Mouse (Mus musculus): Measurements from ENCODE around the gene Stap2. TPM values are rescaled to one million over a fixed set of nuclear protein-coding genes. Genes with fewer than 3 reads are reported as not detected.

Stap2 gene
- polyA plus RNA-seq, 1 experiment from 2014 or later: 18.3 TPM

- Histone ChIP-seq H3K36me3 (no peaks in the 10 kb centered on the region), H3K4me2 (peak overlapping the region; percentile 68), H3K4me3 (peak overlapping the region; percentile 44), H3K9ac (0 out of 2 replicates have a peak overlapping the region, but pooled peaks have one; percentile 15), H3K27ac (0 out of 2 replicates have a peak overlapping the region, but pooled peaks have one; percentile 8), H3K27me3 (peaks cover 12% of the 10 kb centered on the region), H3K9me3 (no peaks in the 10 kb centered on the region), H3K4me1 (peaks cover 31% of the 10 kb centered on the region)
- ATAC-seq (ENCODE audit: borderline replicate concordance, extremely low read depth, low FRiP score, low TSS enrichment): 0 out of 2 replicates have a peak, but pooled peaks have one; percentile 20
- WGBS: 3% methylated on average over 25 of the region's 26 CpGs
Measured at GRCm38 (mm10) chr17:55956129-55956528, 49.3 kb downstream of the Stap2 start.

GRCm38 (mm10) chr17:55954229-55954628 lies 51.2 kb downstream of the Stap2 start:
- H3K27me3 ChIP-seq: peaks cover 12% of the 10 kb centered on the region
- no peak for ATAC-seq (ENCODE audit: borderline replicate concordance, extremely low read depth, low FRiP score, low TSS enrichment)
- WGBS: 34% methylated on average over 16 of the region's 16 CpGs

GRCm38 (mm10) chr17:55953751-55954150 lies 51.6 kb downstream of the Stap2 start:
- Histone ChIP-seq H3K4me2 (no peak overlapping the region), H3K27ac (no peak overlapping the region), H3K36me3 (no peaks in the 10 kb centered on the region), H3K9me3 (no peaks in the 10 kb centered on the region), H3K4me3 (no peak overlapping the region), H3K27me3 (peaks cover 12% of the 10 kb centered on the region), H3K9ac (no peak overlapping the region), H3K4me1 (peaks cover 23% of the 10 kb centered on the region)
- ATAC-seq (ENCODE audit: borderline replicate concordance, extremely low read depth, low FRiP score, low TSS enrichment): no peak
- 72% methylated on average over 6 of the region's 6 CpGs for WGBS

More at GRCm38 (mm10) chr17:55954229-55954628, 51.2 kb downstream of the Stap2 start:
- no peak overlapping the region for H3K27ac ChIP-seq
- H3K9me3 ChIP-seq: no peaks in the 10 kb centered on the region
- H3K9ac ChIP-seq: no peak overlapping the region
- H3K4me1 ChIP-seq: peaks cover 23% of the 10 kb centered on the region
- no peaks in the 10 kb centered on the region for H3K36me3 ChIP-seq
- no peak overlapping the region for H3K4me3 ChIP-seq
- no peak overlapping the region for H3K4me2 ChIP-seq

GRCm38 (mm10) chr17:55952447-55953027 lies 52.8 kb downstream of the Stap2 start, which contains the start of gene Ebi3:
Gene Ebi3, plus strand, starts transcription at chr17:55952640.
- H3K27me3 ChIP-seq: peaks cover 12% of the 10 kb centered on the region
- H3K4me2 ChIP-seq: no peak within 1 kb of the TSS
- no peaks in the 10 kb centered on the region for H3K9me3 ChIP-seq
- 66% methylated on average over 6 of the region's 6 CpGs for WGBS
- H3K4me1 ChIP-seq: peaks cover 15% of the 10 kb centered on the region
- no peak within 1 kb of the TSS for H3K4me3 ChIP-seq
- no peak for ATAC-seq (ENCODE audit: borderline replicate concordance, extremely low read depth, low FRiP score, low TSS enrichment)
- H3K36me3 ChIP-seq: no peaks in the 10 kb centered on the region
- no peak within 1 kb of the TSS for H3K27ac ChIP-seq
- H3K9ac ChIP-seq: no peak within 1 kb of the TSS

GRCm38 (mm10) chr17:55952041-55952440 lies 53.3 kb downstream of the Stap2 start:
- ATAC-seq (ENCODE audit: borderline replicate concordance, extremely low read depth, low FRiP score, low TSS enrichment): no peak
- no peaks in the 10 kb centered on the region for H3K9me3 ChIP-seq
- H3K27me3 ChIP-seq: peaks cover 12% of the 10 kb centered on the region
- no peak overlapping the region for H3K9ac ChIP-seq
- peaks cover 12% of the 10 kb centered on the region for H3K4me1 ChIP-seq
- no peak overlapping the region for H3K27ac ChIP-seq
- no peak overlapping the region for H3K4me3 ChIP-seq
- H3K36me3 ChIP-seq: no peaks in the 10 kb centered on the region
- no peak overlapping the region for H3K4me2 ChIP-seq

DNA sequence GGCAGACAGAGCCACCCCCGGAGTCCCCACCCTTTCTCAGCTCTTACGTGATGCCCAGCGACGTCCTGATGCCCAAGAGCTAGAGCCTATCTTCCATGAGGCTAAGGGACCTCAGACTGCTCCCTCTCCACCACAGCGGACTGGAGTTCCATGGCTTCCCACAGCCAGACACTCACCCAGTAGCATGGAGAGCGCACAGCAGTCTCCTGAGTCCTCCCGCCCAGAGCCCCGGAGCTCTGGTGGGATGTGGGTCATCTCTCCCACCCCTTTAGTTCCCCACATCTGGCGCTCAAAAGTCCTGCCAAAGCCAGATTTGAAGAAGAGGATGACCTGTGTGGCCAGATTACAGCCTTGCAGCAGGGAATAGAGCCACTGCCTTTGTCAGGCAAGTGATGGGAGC lies 54.8 kb downstream of the Stap2 start:
- H3K9ac ChIP-seq: no peak overlapping the region
- ATAC-seq (ENCODE audit: borderline replicate concordance, extremely low read depth, low FRiP score, low TSS enrichment): no peak
- 64% methylated on average over 9 of the region's 9 CpGs for WGBS

DNA sequence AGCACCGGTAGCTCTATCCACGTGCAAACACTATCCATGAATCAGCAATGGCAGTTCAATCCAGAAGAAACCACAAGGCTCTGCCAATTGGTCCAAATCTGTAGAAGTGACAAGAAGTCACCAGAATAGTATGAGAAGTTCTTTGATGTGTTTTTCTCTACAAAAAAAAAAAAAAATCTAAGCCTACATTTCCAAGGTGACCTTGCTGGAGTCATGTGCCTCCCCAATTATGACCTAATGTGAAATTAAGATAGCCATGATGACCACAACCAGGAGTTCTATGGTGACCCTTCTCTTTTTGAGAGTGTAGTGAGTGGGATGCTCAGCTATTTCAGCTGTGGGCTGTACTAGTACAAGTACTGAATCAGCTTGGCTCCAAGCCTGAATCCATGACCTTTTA lies 56.0 kb downstream of the Stap2 start, which contains the start of gene Zfp119b:
TSS of gene Zfp119b (minus strand) at position 101 of the 400 bp plus-strand sequence.
- no peak within 1 kb of the TSS for H3K4me3 ChIP-seq
- 79% methylated on average over 2 of the region's 2 CpGs for WGBS
- no peak for ATAC-seq (ENCODE audit: borderline replicate concordance, extremely low read depth, low FRiP score, low TSS enrichment)
- no peaks in the 10 kb centered on the region for H3K9me3 ChIP-seq
- H3K27ac ChIP-seq: no peak within 1 kb of the TSS
- H3K4me2 ChIP-seq: no peak within 1 kb of the TSS
- H3K4me1 ChIP-seq: peaks cover 5% of the 10 kb centered on the region; the same call in 1 of the 2 replicates
- no peak within 1 kb of the TSS for H3K9ac ChIP-seq
- H3K36me3 ChIP-seq: no peaks in the 10 kb centered on the region
- H3K27me3 ChIP-seq: peaks cover 6% of the 10 kb centered on the region

More for the DNA sequence above, 54.8 kb downstream of the Stap2 start:
- Histone ChIP-seq H3K27me3 (peaks cover 12% of the 10 kb centered on the region), H3K4me3 (no peak overlapping the region), H3K4me2 (no peak overlapping the region), H3K36me3 (no peaks in the 10 kb centered on the region), H3K27ac (no peak overlapping the region), H3K4me1 (peaks cover 2% of the 10 kb centered on the region; the same call in 1 of the 2 replicates), H3K9me3 (no peaks in the 10 kb centered on the region)

GRCm38 (mm10) chr17:55948647-55949046 lies 56.7 kb downstream of the Stap2 start:
- peaks cover 9% of the 10 kb centered on the region; the same call in 1 of the 2 replicates for H3K4me1 ChIP-seq
- no peak overlapping the region for H3K4me2 ChIP-seq
- 83% methylated on average over 4 of the region's 4 CpGs for WGBS
- no peak overlapping the region for H3K4me3 ChIP-seq
- H3K9ac ChIP-seq: no peak overlapping the region
- no peak overlapping the region for H3K27ac ChIP-seq
- H3K9me3 ChIP-seq: no peaks in the 10 kb centered on the region
- H3K36me3 ChIP-seq: no peaks in the 10 kb centered on the region
- no peak for ATAC-seq (ENCODE audit: borderline replicate concordance, extremely low read depth, low FRiP score, low TSS enrichment)
- H3K27me3 ChIP-seq: peaks cover 6% of the 10 kb centered on the region

Other genes with a start within 250 kb of the Stap2 start
- 8.5 and 9.1 TPM in 2 replicates for gene Zfp119a, start 126.7 kb downstream of the Stap2 start, polyA plus RNA-seq (2015; fragmentation: Nextera tagmentation; extraction: Ambion mirVana)
- gene Zfp959, start 113.5 kb downstream of the Stap2 start, polyA plus RNA-seq (2015; fragmentation: Nextera tagmentation; extraction: Ambion mirVana): 12.2 and 13.4 TPM in 2 replicates
- 6.7 and 6.8 TPM in 2 replicates for gene Zfp119b, start 56.1 kb downstream of the Stap2 start, polyA plus RNA-seq (2015; fragmentation: Nextera tagmentation; extraction: Ambion mirVana)
- gene Ebi3, start 52.9 kb downstream of the Stap2 start, polyA plus RNA-seq (2015; fragmentation: Nextera tagmentation; extraction: Ambion mirVana): 1.4 and 2.1 TPM in 2 replicates
- gene Yju2, start 46.5 kb downstream of the Stap2 start, polyA plus RNA-seq (2015; fragmentation: Nextera tagmentation; extraction: Ambion mirVana): 26.4 and 28.3 TPM in 2 replicates
- 6.7 and 8.3 TPM in 2 replicates for gene Shd, start 35.1 kb downstream of the Stap2 start, polyA plus RNA-seq (2015; fragmentation: Nextera tagmentation; extraction: Ambion mirVana)
- 7.7 and 8.1 TPM in 2 replicates for gene Fsd1, start 19.1 kb downstream of the Stap2 start, polyA plus RNA-seq (2015; fragmentation: Nextera tagmentation; extraction: Ambion mirVana)
- gene Mpnd, start 127 bp upstream of the Stap2 start, polyA plus RNA-seq (2015; fragmentation: Nextera tagmentation; extraction: Ambion mirVana): 103 and 116 TPM in 2 replicates
- 169 and 174 TPM in 2 replicates for gene Sh3gl1, start 31.1 kb upstream of the Stap2 start, polyA plus RNA-seq (2015; fragmentation: Nextera tagmentation; extraction: Ambion mirVana)
- gene Chaf1a, start 34.9 kb upstream of the Stap2 start, polyA plus RNA-seq (2015; fragmentation: Nextera tagmentation; extraction: Ambion mirVana): 31.4 and 32.4 TPM in 2 replicates
- gene Ubxn6, start 69.4 kb upstream of the Stap2 start, polyA plus RNA-seq (2015; fragmentation: Nextera tagmentation; extraction: Ambion mirVana): 37.5 and 41.3 TPM in 2 replicates
- 111 and 119 TPM in 2 replicates for gene Hdgfl2, start 74.0 kb upstream of the Stap2 start, polyA plus RNA-seq (2015; fragmentation: Nextera tagmentation; extraction: Ambion mirVana)
- 0.10 and 0.19 TPM in 2 replicates for gene Plin4, start 104.2 kb upstream of the Stap2 start, polyA plus RNA-seq (2015; fragmentation: Nextera tagmentation; extraction: Ambion mirVana)
- 0.95 and 1.2 TPM in 2 replicates for gene Plin5, start 112.0 kb upstream of the Stap2 start, polyA plus RNA-seq (2015; fragmentation: Nextera tagmentation; extraction: Ambion mirVana)
- 0.55 TPM in 2 replicates for gene Lrg1, start 116.4 kb upstream of the Stap2 start, polyA plus RNA-seq (2015; fragmentation: Nextera tagmentation; extraction: Ambion mirVana)
- 2.1 TPM in 2 replicates for gene Sema6b, start 134.8 kb upstream of the Stap2 start, polyA plus RNA-seq (2015; fragmentation: Nextera tagmentation; extraction: Ambion mirVana)
- gene Tnfaip8l1, start 156.9 kb upstream of the Stap2 start, polyA plus RNA-seq (2015; fragmentation: Nextera tagmentation; extraction: Ambion mirVana): 15.3 and 18.3 TPM in 2 replicates
- gene Mydgf, start 178.3 kb upstream of the Stap2 start, polyA plus RNA-seq (2015; fragmentation: Nextera tagmentation; extraction: Ambion mirVana): 103 TPM in 2 replicates
- 37.1 and 37.6 TPM in 2 replicates for gene Dpp9, start 213.3 kb upstream of the Stap2 start, polyA plus RNA-seq (2015; fragmentation: Nextera tagmentation; extraction: Ambion mirVana)